Mouse (Mus musculus): ENCODE data around the gene Sptb. TPM values are rescaled to one million over a fixed set of nuclear protein-coding genes. Genes with fewer than 3 reads are reported as not detected.
A peak's percentile ranks its signal among the peaks of the same experiment; 100 is the strongest.

Gene Sptb
- polyA plus RNA-seq, 1 experiment from 2014 or later = 3.3 TPM

DNA sequence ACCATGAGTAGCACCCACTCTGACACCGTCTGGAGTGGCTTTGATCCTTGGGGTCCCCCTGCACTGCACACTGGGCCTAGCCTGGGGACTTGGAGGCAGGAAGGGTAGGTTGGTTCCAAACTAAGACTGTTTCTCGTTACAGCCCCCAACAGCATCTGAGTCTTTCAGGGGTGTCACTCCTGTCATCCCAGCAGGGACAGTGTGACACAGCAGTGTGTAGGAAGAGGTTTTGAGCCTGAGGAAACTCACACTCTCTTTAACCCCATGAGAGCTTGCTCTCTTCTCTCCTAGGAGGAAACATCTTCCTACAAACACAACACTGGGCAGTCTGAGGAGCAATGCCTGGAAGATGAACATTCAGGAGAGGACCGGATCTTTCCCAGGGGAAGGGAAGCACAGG lies 115.8 kb downstream of the Sptb start:
- Histone ChIP-seq H3K4me1 (ENCODE audit: control insufficient read depth, insufficient read depth, low read length) (peaks cover 18% of the 10 kb centered on the region), H3K27ac (replicated peaks; ENCODE audit: low read depth, low read length) (peak overlapping the region; percentile 87), H3K4me2 (ENCODE audit: low read depth, low read length) (no peak overlapping the region), H3K27me3 (replicated peaks; ENCODE audit: control insufficient read depth, insufficient read depth, low read length) (no peaks in the 10 kb centered on the region), H3K9ac (ENCODE audit: low read depth, low read length) (peak overlapping the region; percentile 35; the same call in 1 of the 2 replicates), H3K9me3 (ENCODE audit: control insufficient read depth, low read length) (no peaks in the 10 kb centered on the region), H3K36me3 (ENCODE audit: control insufficient read depth, insufficient read depth, low read length) (no peaks in the 10 kb centered on the region), H3K4me3 (ENCODE audit: low read depth, low read length) (no peak overlapping the region)
- no peak for DNase-seq (ENCODE audit: low spot score)
- 52% methylated on average over 3 of the region's 3 CpGs for WGBS
- 0 out of 2 replicates have a peak, but pooled peaks have one; percentile 3 for ATAC-seq (ENCODE audit: low read depth)

DNA sequence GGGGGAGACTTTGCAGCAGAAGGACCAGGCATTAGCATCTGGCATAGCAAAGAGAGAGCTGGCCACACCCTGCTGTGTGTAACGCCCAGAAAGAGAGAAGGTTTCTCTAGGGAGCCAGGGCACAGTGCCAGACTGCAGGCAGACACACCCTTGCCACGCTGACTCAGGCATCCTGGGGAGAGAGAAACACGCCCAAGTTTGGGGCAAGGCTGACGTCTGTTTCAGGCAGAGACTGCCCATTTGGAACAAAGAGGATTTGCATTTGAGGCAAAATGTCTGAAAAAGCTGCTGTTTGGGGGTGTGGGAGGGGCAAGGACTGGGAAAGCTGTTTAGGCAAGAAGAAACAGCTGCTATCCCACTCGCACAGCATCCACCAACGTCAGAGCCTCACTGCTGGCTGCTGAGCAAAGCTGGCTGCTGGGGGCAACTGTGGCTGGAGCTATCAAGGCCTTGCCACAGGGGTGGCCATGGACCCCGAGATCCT lies 116.5 kb downstream of the Sptb start:
- Histone ChIP-seq H3K27ac (replicated peaks; ENCODE audit: low read depth, low read length) (peak overlapping the region; percentile 87), H3K4me3 (ENCODE audit: low read depth, low read length) (no peak overlapping the region), H3K9ac (ENCODE audit: low read depth, low read length) (peak overlapping the region; percentile 35; the same call in 1 of the 2 replicates), H3K9me3 (ENCODE audit: control insufficient read depth, low read length) (no peaks in the 10 kb centered on the region), H3K36me3 (ENCODE audit: control insufficient read depth, insufficient read depth, low read length) (no peaks in the 10 kb centered on the region), H3K4me2 (ENCODE audit: low read depth, low read length) (no peak overlapping the region), H3K4me1 (ENCODE audit: control insufficient read depth, insufficient read depth, low read length) (peaks cover 18% of the 10 kb centered on the region), H3K27me3 (replicated peaks; ENCODE audit: control insufficient read depth, insufficient read depth, low read length) (no peaks in the 10 kb centered on the region)
- DNase-seq (ENCODE audit: low spot score) = peak; percentile 94
- ATAC-seq (ENCODE audit: low read depth) = peak; percentile 74
- 12% methylated on average over 7 of the region's 7 CpGs for WGBS

DNA sequence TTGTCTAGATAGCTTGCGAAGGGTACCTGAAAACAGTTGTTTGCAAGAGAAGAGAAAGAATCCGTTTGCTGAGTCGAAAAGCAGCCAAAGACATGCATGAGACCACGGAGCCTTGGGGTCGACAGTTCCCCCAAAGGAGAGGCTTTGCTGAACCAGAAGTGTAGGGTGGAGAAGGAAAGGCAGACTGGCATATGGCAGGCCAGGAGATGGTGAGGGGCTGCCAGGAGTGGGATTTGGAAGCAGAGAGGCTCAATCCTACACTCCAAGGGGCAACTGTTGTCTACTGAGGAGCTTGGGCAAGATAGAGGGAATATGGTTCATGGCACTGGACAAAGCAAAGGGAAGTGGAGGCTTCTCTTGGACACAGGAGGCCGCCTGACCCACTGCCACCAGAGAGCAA lies 117.1 kb downstream of the Sptb start:
- no peak overlapping the region for H3K4me3 ChIP-seq (ENCODE audit: low read depth, low read length)
- no peaks in the 10 kb centered on the region for H3K27me3 ChIP-seq (replicated peaks; ENCODE audit: control insufficient read depth, insufficient read depth, low read length)
- H3K9ac ChIP-seq (ENCODE audit: low read depth, low read length) = no peak overlapping the region
- H3K4me1 ChIP-seq (ENCODE audit: control insufficient read depth, insufficient read depth, low read length) = peaks cover 18% of the 10 kb centered on the region
- ATAC-seq (ENCODE audit: low read depth) = no peak
- H3K4me2 ChIP-seq (ENCODE audit: low read depth, low read length) = no peak overlapping the region
- no peaks in the 10 kb centered on the region for H3K9me3 ChIP-seq (ENCODE audit: control insufficient read depth, low read length)
- 80% methylated on average over 6 of the region's 6 CpGs for WGBS
- no peaks in the 10 kb centered on the region for H3K36me3 ChIP-seq (ENCODE audit: control insufficient read depth, insufficient read depth, low read length)
- DNase-seq (ENCODE audit: low spot score) = no peak
- peak overlapping the region; percentile 87; the same call in 1 of the 2 replicates for H3K27ac ChIP-seq (replicated peaks; ENCODE audit: low read depth, low read length)

DNA sequence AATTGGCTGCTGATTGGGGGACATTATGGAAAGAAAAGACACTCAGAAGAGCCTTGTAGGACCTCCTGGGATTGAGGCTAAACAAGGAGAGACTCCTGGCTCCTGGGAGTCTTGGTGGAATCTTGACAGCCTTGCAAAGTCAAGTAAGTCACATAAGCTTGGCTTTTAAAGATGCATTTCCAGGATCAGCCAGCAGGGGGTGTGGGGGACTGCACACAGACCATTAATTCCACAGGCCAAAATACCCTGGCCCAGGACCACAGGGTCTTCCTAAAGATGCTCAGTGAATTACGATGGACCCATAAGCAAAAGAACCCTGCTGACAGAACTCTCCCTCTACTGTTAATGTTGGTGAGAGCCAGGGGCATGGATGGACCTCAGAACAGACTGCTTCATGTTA lies 118.1 kb downstream of the Sptb start:
- Histone ChIP-seq H3K4me2 (ENCODE audit: low read depth, low read length) (no peak overlapping the region), H3K9ac (ENCODE audit: low read depth, low read length) (no peak overlapping the region), H3K4me1 (ENCODE audit: control insufficient read depth, insufficient read depth, low read length) (peaks cover 18% of the 10 kb centered on the region), H3K9me3 (ENCODE audit: control insufficient read depth, low read length) (no peaks in the 10 kb centered on the region), H3K36me3 (ENCODE audit: control insufficient read depth, insufficient read depth, low read length) (no peaks in the 10 kb centered on the region), H3K27me3 (replicated peaks; ENCODE audit: control insufficient read depth, insufficient read depth, low read length) (no peaks in the 10 kb centered on the region), H3K4me3 (ENCODE audit: low read depth, low read length) (no peak overlapping the region), H3K27ac (replicated peaks; ENCODE audit: low read depth, low read length) (no peak overlapping the region)
- WGBS = 50% methylated on average over 1 of the region's 1 CpGs
- no peak for ATAC-seq (ENCODE audit: low read depth)
- peak; percentile 60 for DNase-seq (ENCODE audit: low spot score)

DNA sequence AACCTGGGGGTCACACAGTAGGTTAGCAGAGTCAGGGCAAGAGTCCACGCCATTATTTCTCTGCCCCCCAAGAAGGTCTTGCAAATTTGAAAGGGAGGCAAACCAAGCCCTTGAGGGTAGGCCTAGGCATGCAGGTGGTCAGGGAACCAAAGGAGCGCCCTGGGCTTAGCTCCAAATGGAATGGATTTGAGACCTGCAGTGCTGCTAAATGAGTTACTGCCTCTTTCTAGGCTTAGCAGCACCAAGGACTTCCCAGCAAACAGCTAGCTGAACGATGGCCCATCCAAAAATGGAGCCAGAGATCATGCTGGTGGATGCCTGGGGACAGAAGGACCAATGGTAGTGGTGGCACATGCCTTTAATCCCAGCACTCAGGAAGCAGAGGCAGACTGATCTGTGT lies 119.3 kb downstream of the Sptb start:
- Histone ChIP-seq H3K9ac (ENCODE audit: low read depth, low read length) (no peak overlapping the region), H3K4me3 (ENCODE audit: low read depth, low read length) (no peak overlapping the region), H3K4me2 (ENCODE audit: low read depth, low read length) (no peak overlapping the region), H3K27me3 (replicated peaks; ENCODE audit: control insufficient read depth, insufficient read depth, low read length) (no peaks in the 10 kb centered on the region), H3K36me3 (ENCODE audit: control insufficient read depth, insufficient read depth, low read length) (no peaks in the 10 kb centered on the region), H3K27ac (replicated peaks; ENCODE audit: low read depth, low read length) (no peak overlapping the region), H3K9me3 (ENCODE audit: control insufficient read depth, low read length) (no peaks in the 10 kb centered on the region), H3K4me1 (ENCODE audit: control insufficient read depth, insufficient read depth, low read length) (peaks cover 18% of the 10 kb centered on the region)
- ATAC-seq (ENCODE audit: low read depth) (no peak), DNase-seq (ENCODE audit: low spot score) (no peak)
- WGBS = 75% methylated on average over 3 of the region's 3 CpGs

DNA sequence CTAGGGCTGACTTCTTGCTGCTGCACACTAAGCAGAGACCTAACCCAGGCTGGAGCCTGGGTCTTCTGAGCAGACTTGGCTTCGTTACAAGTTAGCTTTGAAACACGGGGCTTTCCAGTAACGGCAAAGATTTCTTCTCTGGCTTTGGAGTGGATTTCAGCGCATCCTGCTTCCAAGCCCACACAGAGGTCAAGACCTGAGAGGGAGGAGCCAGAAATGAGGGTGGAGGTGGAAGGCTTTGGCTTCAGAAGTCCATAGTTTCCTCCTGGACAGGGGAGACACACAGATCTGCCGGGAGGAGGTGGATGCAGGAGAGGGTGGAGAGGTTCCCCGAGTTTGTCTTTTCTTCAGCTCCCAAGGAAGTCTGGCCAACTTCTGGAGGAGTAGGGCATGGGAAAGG lies 120.8 kb downstream of the Sptb start:
- H3K36me3 ChIP-seq (ENCODE audit: control insufficient read depth, insufficient read depth, low read length) = no peaks in the 10 kb centered on the region
- peaks cover 13% of the 10 kb centered on the region for H3K4me1 ChIP-seq (ENCODE audit: control insufficient read depth, insufficient read depth, low read length)
- H3K27ac ChIP-seq (replicated peaks; ENCODE audit: low read depth, low read length) = no peak overlapping the region
- H3K9me3 ChIP-seq (ENCODE audit: control insufficient read depth, low read length) = peaks cover 6% of the 10 kb centered on the region; the same call in 1 of the 2 replicates
- H3K4me3 ChIP-seq (ENCODE audit: low read depth, low read length) = no peak overlapping the region
- WGBS = 45% methylated on average over 6 of the region's 6 CpGs
- ATAC-seq (ENCODE audit: low read depth) = no peak
- H3K9ac ChIP-seq (ENCODE audit: low read depth, low read length) = no peak overlapping the region
- H3K4me2 ChIP-seq (ENCODE audit: low read depth, low read length) = no peak overlapping the region
- DNase-seq (ENCODE audit: low spot score) = peak; percentile 46
- no peaks in the 10 kb centered on the region for H3K27me3 ChIP-seq (replicated peaks; ENCODE audit: control insufficient read depth, insufficient read depth, low read length)

DNA sequence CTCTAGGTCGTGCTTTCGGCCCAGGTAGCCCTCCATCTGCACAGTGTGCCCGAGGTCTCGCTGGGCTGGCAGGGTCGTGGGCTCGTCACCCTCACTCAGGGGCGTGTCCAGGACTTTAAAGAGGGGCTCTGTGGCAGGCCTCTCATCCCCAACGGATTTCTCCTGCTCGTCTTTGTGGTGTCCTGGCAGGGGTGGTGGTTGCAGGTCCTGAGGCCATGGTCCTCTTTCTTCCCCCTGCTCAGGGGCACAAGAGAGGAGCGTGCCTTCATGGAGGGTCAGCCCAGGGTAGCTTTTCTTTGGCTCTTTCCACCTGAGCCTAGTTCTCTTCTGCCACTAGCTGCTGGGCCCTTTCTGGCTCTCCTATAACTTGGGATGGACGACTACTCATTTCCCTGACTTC lies 123.0 kb downstream of the Sptb start:
- H3K4me2 ChIP-seq (ENCODE audit: low read depth, low read length) = no peak overlapping the region
- peaks cover 8% of the 10 kb centered on the region for H3K4me1 ChIP-seq (ENCODE audit: control insufficient read depth, insufficient read depth, low read length)
- H3K4me3 ChIP-seq (ENCODE audit: low read depth, low read length) = no peak overlapping the region
- no peak for DNase-seq (ENCODE audit: low spot score)
- no peak overlapping the region for H3K27ac ChIP-seq (replicated peaks; ENCODE audit: low read depth, low read length)
- H3K9me3 ChIP-seq (ENCODE audit: control insufficient read depth, low read length) = peaks cover 6% of the 10 kb centered on the region; the same call in 1 of the 2 replicates
- no peaks in the 10 kb centered on the region for H3K36me3 ChIP-seq (ENCODE audit: control insufficient read depth, insufficient read depth, low read length)
- H3K9ac ChIP-seq (ENCODE audit: low read depth, low read length) = no peak overlapping the region
- no peak for ATAC-seq (ENCODE audit: low read depth)
- 68% methylated on average over 11 of the region's 11 CpGs for WGBS
- no peaks in the 10 kb centered on the region for H3K27me3 ChIP-seq (replicated peaks; ENCODE audit: control insufficient read depth, insufficient read depth, low read length)

DNA sequence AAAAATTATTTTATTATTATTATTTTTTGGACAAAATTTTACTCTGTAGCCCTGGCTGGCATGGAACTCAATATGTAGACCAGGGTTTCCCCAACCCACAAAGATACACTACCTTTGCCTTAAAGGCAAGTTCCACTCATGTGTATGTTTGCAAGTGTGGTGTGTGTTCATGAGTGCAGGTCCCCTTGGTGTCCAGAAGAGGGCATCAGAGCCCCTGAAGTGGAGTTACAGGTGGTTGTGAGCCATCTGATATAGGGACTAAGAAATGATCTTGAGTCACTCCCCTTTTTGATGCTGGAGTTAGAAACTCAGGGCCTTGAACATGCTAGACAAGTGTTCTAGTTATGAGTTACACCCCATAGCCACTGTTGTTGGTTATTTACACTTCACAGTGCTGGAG lies 125.3 kb downstream of the Sptb start:
- no peaks in the 10 kb centered on the region for H3K27me3 ChIP-seq (replicated peaks; ENCODE audit: control insufficient read depth, insufficient read depth, low read length)
- H3K9me3 ChIP-seq (ENCODE audit: control insufficient read depth, low read length) = peaks cover 6% of the 10 kb centered on the region; the same call in 1 of the 2 replicates
- H3K4me3 ChIP-seq (ENCODE audit: low read depth, low read length) = no peak overlapping the region
- H3K9ac ChIP-seq (ENCODE audit: low read depth, low read length) = no peak overlapping the region
- ATAC-seq (ENCODE audit: low read depth) = no peak
- H3K4me2 ChIP-seq (ENCODE audit: low read depth, low read length) = no peak overlapping the region
- peaks cover 8% of the 10 kb centered on the region for H3K4me1 ChIP-seq (ENCODE audit: control insufficient read depth, insufficient read depth, low read length)
- no peak for DNase-seq (ENCODE audit: low spot score)
- H3K36me3 ChIP-seq (ENCODE audit: control insufficient read depth, insufficient read depth, low read length) = no peaks in the 10 kb centered on the region
- H3K27ac ChIP-seq (replicated peaks; ENCODE audit: low read depth, low read length) = no peak overlapping the region

DNA sequence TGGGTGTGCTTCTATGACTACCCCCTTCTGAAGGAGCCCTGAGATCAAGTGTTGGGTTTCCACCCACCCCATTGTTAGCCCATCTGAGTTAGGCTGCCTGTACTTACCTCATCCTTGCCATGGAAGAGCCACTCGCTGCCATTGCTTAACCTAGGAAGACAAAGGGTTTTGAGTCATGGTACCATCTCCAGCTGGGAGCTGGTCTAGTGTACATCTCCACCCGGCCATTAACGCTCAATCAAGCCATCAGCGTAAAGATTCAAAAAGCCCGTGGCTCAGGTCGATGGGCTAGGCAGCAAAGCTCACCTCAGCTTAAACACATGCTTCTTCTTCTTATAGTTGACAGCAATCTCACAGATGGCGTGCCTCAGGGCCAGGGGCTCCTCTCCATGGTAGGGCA lies 126.9 kb downstream of the Sptb start:
- peaks cover 8% of the 10 kb centered on the region for H3K4me1 ChIP-seq (ENCODE audit: control insufficient read depth, insufficient read depth, low read length)
- H3K27me3 ChIP-seq (replicated peaks; ENCODE audit: control insufficient read depth, insufficient read depth, low read length) = no peaks in the 10 kb centered on the region
- DNase-seq (ENCODE audit: low spot score) = no peak
- no peak overlapping the region for H3K9ac ChIP-seq (ENCODE audit: low read depth, low read length)
- no peak overlapping the region for H3K27ac ChIP-seq (replicated peaks; ENCODE audit: low read depth, low read length)
- H3K36me3 ChIP-seq (ENCODE audit: control insufficient read depth, insufficient read depth, low read length) = no peaks in the 10 kb centered on the region; the same call in 1 of the 2 replicates
- H3K4me3 ChIP-seq (ENCODE audit: low read depth, low read length) = no peak overlapping the region
- peaks cover 6% of the 10 kb centered on the region; the same call in 1 of the 2 replicates for H3K9me3 ChIP-seq (ENCODE audit: control insufficient read depth, low read length)
- 95% methylated on average over 7 of the region's 7 CpGs for WGBS
- no peak for ATAC-seq (ENCODE audit: low read depth)
- no peak overlapping the region for H3K4me2 ChIP-seq (ENCODE audit: low read depth, low read length)

Data from embryonic facial prominence, embryonic 14.5 days (tissue).